Comparison of ENCODE assay signal across 9 mouse cellular contexts in genomic region chr12:39957931-39958671, GRCm38 (mm10).
DNase-seq lines count a peak whose midpoint lies in the region; ATAC-seq and TF ChIP-seq lines count a peak whose summit lies in the region.
"Had no signal": no experiment of that assay in that cellular context is flagged by ENCODE, and none has a peak within 500 bp of the region (broad histone marks: within the 10 kb centered on the region; RNA-seq: fewer than 3 reads in every experiment).

No protein-coding gene starts in this region.

- no peak overlapping the region for H3K4me3 ChIP-seq in forebrain, embryonic 13.5 days
- no peak overlapping the region for H3K4me3 ChIP-seq in forebrain, embryonic 10.5 days
- H3K4me3 ChIP-seq in liver, postnatal 0 days (ENCODE audit: low read depth, low read length), result no peak overlapping the region

- no peaks in the 10 kb centered on the region for H3K36me3 ChIP-seq in forebrain, embryonic 13.5 days (ENCODE audit: poor library complexity, severe bottlenecking)
- H3K36me3 ChIP-seq in forebrain, embryonic 10.5 days (replicated peaks), result no peaks in the 10 kb centered on the region
- H3K36me3 ChIP-seq in liver, postnatal 0 days (replicated peaks; ENCODE audit: insufficient read depth, low read length), result no peaks in the 10 kb centered on the region

- WGBS in forebrain, embryonic 13.5 days, result 25% methylated on average over 8 of the region's 8 CpGs
- whole genome bisulfite sequencing in forebrain, embryonic 10.5 days, result 80% methylated on average over 8 of the region's 8 CpGs
- 68% methylated on average over 8 of the region's 8 CpGs for WGBS in liver, postnatal 0 days (ENCODE audit: insufficient replicate concordance)

- TF ChIP-seq EP300 in liver, postnatal 0 days (IDR thresholded peaks at IDR 0.05; ENCODE audit: low read depth), result no peak

- H3K27ac ChIP-seq in forebrain, embryonic 13.5 days, result peak overlapping the region; percentile 4
- no peak overlapping the region for H3K27ac ChIP-seq in forebrain, embryonic 10.5 days
- no peak overlapping the region for H3K27ac ChIP-seq in liver, postnatal 0 days (ENCODE audit: low read depth)

- TF ChIP-seq CTCF in liver, postnatal 0 days (IDR thresholded peaks at IDR 0.05; ENCODE audit: low read depth), result no peak

- intact Hi-C loops in gastrocnemius, postnatal 36 days (cut with DNase I), result no loop called here

- peaks cover 29% of the 10 kb centered on the region for H3K4me1 ChIP-seq in forebrain, embryonic 13.5 days
- H3K4me1 ChIP-seq in forebrain, embryonic 10.5 days, result peaks cover 21% of the 10 kb centered on the region
- H3K4me1 ChIP-seq in liver, postnatal 0 days (ENCODE audit: insufficient read depth), result peaks cover 2% of the 10 kb centered on the region

- ATAC-seq in forebrain, embryonic 13.5 days, result peak; percentile 90
- no peak for ATAC-seq in liver, postnatal 0 days

- H3K9me3 ChIP-seq in forebrain, embryonic 13.5 days (replicated peaks), result no peaks in the 10 kb centered on the region
- peaks cover 6% of the 10 kb centered on the region; the same call in 1 of the 2 replicates for H3K9me3 ChIP-seq in forebrain, embryonic 10.5 days
- no peaks in the 10 kb centered on the region for H3K9me3 ChIP-seq in liver, postnatal 0 days (ENCODE audit: low read length)

- DNase-seq in forebrain, embryonic 10.5 days (ENCODE audit: extremely low spot score, low spot score), result no peak
- peak; percentile 46 for DNase-seq in testis, postnatal 10 days (ENCODE audit: low spot score)
- DNase-seq in testis, postnatal 14 days (ENCODE audit: low spot score), result no peak
- peak; percentile 35 to 59 for DNase-seq in kidney, postnatal 4 days
- DNase-seq in right cerebral cortex, postnatal 14 days, result peak; percentile 27
- no peak for DNase-seq in liver, postnatal 0 days
- DNase-seq in gastrocnemius, postnatal 36 days, result no peak

- peak overlapping the region; percentile 4; the same call in 1 of the 2 replicates for H3K4me2 ChIP-seq in forebrain, embryonic 13.5 days
- no peak overlapping the region for H3K4me2 ChIP-seq in liver, postnatal 0 days (ENCODE audit: low read depth, low read length)

- H3K27me3 ChIP-seq in forebrain, embryonic 13.5 days, result no peaks in the 10 kb centered on the region
- H3K27me3 ChIP-seq in forebrain, embryonic 10.5 days (ENCODE audit: poor library complexity, severe bottlenecking), result no peaks in the 10 kb centered on the region
- no peaks in the 10 kb centered on the region for H3K27me3 ChIP-seq in liver, postnatal 0 days (ENCODE audit: insufficient read depth, low read length)
- H3K27me3 ChIP-seq: CH12.LX had no signal

- H3K9ac ChIP-seq in forebrain, embryonic 13.5 days, result no peak overlapping the region
- no peak overlapping the region for H3K9ac ChIP-seq in liver, postnatal 0 days (replicated peaks)

Comparison
In these comparisons a context has a peak if more than half of its experiments do, and no peak if none do; other contexts are left out.
1. DNase-seq: peak in testis, postnatal 10 days (single experiment), kidney, postnatal 4 days (2 of 2) and right cerebral cortex, postnatal 14 days (single experiment); none in forebrain, embryonic 10.5 days (single experiment), testis, postnatal 14 days (single experiment), liver, postnatal 0 days (single experiment) and gastrocnemius, postnatal 36 days (0 of 2).